Mouse (Mus musculus): ENCODE results near the gene Mrpl28. TPM values are rescaled to one million over a fixed set of nuclear protein-coding genes. Genes with fewer than 3 reads are reported as not detected.
"Not testable (repeated sequence)": the region's sequence is repeated elsewhere in the genome, so short reads cannot be mapped to it uniquely, and the experiment has no call there.

Gene Mrpl28
- total and polyA plus RNA-seq, 3 experiments, result 131 to 154 (median 131) TPM

GRCm38 (mm10) chr17:26112751-26113150, 10.5 kb upstream of the Mrpl28 start:
- peaks cover 4% of the 10 kb centered on the region; the same call in 1 of the 2 replicates for H3K27me3 ChIP-seq (ENCODE audit: control insufficient read depth, insufficient read depth, low read length)
- no peaks in the 10 kb centered on the region for H3K4me1 ChIP-seq (ENCODE audit: control insufficient read depth, insufficient read depth, low read length)
- no peak for TF ChIP-seq EP300 (IDR thresholded peaks at IDR 0.05; ENCODE audit: insufficient read depth, low read depth, low read length)
- TF ChIP-seq CTCF (IDR thresholded peaks at IDR 0.05), result no peak
- TF ChIP-seq POLR2A (IDR thresholded peaks at IDR 0.05; ENCODE audit: insufficient read depth, low read depth, low read length), result no peak
- H3K36me3 ChIP-seq (ENCODE audit: control insufficient read depth, insufficient read depth, low read length), result no peaks in the 10 kb centered on the region
- H3K4me3 ChIP-seq, result peak overlapping the region; percentile 65
- H3K79me2 ChIP-seq (replicated peaks; ENCODE audit: control insufficient read depth, insufficient read depth, low read length), result no peaks in the 10 kb centered on the region
- DNase-seq, result no peak
- H3K9ac ChIP-seq (ENCODE audit: low read depth, low read length), result peak overlapping the region; percentile 74
- intact Hi-C loops (cut with DNase I), result no loop called here
- WGBS, result 26% methylated on average over 14 of the region's 14 CpGs
- no peak overlapping the region for H3K27ac ChIP-seq

- no peak within 1 kb of the TSS; the same call in 1 of the 2 replicates for H3K27ac ChIP-seq
- peak within 1 kb of the TSS; percentile 74 for H3K9ac ChIP-seq (ENCODE audit: low read depth, low read length)
- intact Hi-C loops (cut with DNase I), result no loop called here
- no peaks in the 10 kb centered on the region for H3K4me1 ChIP-seq (ENCODE audit: control insufficient read depth, insufficient read depth, low read length)
- WGBS, result 2% methylated on average over 73 of the region's 75 CpGs
- H3K27me3 ChIP-seq (ENCODE audit: control insufficient read depth, insufficient read depth, low read length), result peaks cover 4% of the 10 kb centered on the region; the same call in 1 of the 2 replicates
- TF ChIP-seq CTCF (IDR thresholded peaks at IDR 0.05) (peak; percentile 37), POLR2A (IDR thresholded peaks at IDR 0.05; ENCODE audit: insufficient read depth, low read depth, low read length) (no peak)
- no peaks in the 10 kb centered on the region for H3K79me2 ChIP-seq (replicated peaks; ENCODE audit: control insufficient read depth, insufficient read depth, low read length)
- peak within 1 kb of the TSS; percentile 65 for H3K4me3 ChIP-seq
- peak; percentile 76 to 78 for DNase-seq
- H3K36me3 ChIP-seq (ENCODE audit: control insufficient read depth, insufficient read depth, low read length), result no peaks in the 10 kb centered on the region
Measured at GRCm38 (mm10) chr17:26113181-26113948, 9.9 kb upstream of the Mrpl28 start, which contains the start of gene Tmem8. Gene Tmem8, plus strand, starts transcription at chr17:26113299.

GRCm38 (mm10) chr17:26114061-26114460, 9.2 kb upstream of the Mrpl28 start:
- H3K4me1 ChIP-seq (ENCODE audit: control insufficient read depth, insufficient read depth, low read length), result no peaks in the 10 kb centered on the region
- WGBS, result 16% methylated on average over 8 of the region's 8 CpGs
- H3K79me2 ChIP-seq (replicated peaks; ENCODE audit: control insufficient read depth, insufficient read depth, low read length), result no peaks in the 10 kb centered on the region
- TF ChIP-seq EP300 (IDR thresholded peaks at IDR 0.05; ENCODE audit: insufficient read depth, low read depth, low read length) (no peak), CTCF (IDR thresholded peaks at IDR 0.05) (no peak), POLR2A (IDR thresholded peaks at IDR 0.05; ENCODE audit: insufficient read depth, low read depth, low read length) (no peak)
- H3K9ac ChIP-seq (ENCODE audit: low read depth, low read length), result no peak overlapping the region
- no peak for DNase-seq
- peaks cover 4% of the 10 kb centered on the region; the same call in 1 of the 2 replicates for H3K27me3 ChIP-seq (ENCODE audit: control insufficient read depth, insufficient read depth, low read length)
- H3K4me3 ChIP-seq, result peak overlapping the region; percentile 65
- no peaks in the 10 kb centered on the region for H3K36me3 ChIP-seq (ENCODE audit: control insufficient read depth, insufficient read depth, low read length)
- no peak overlapping the region for H3K27ac ChIP-seq
- intact Hi-C loops (cut with DNase I), result no loop called here

- H3K4me1 ChIP-seq (ENCODE audit: control insufficient read depth, insufficient read depth, low read length); H3K36me3 ChIP-seq (ENCODE audit: control insufficient read depth, insufficient read depth, low read length); H3K27me3 ChIP-seq (ENCODE audit: control insufficient read depth, insufficient read depth, low read length); H3K4me3 ChIP-seq; intact Hi-C loops (cut with DNase I); DNase-seq; H3K27ac ChIP-seq; H3K79me2 ChIP-seq (replicated peaks; ENCODE audit: control insufficient read depth, insufficient read depth, low read length); H3K9ac ChIP-seq (ENCODE audit: low read depth, low read length): not testable (repeated sequence)
- TF ChIP-seq CTCF (IDR thresholded peaks at IDR 0.05), result peak; percentile 32
- 65% methylated on average over 7 of the region's 7 CpGs for WGBS
Measured at GRCm38 (mm10) chr17:26114461-26114860, 8.8 kb upstream of the Mrpl28 start.

- H3K9ac ChIP-seq (ENCODE audit: low read depth, low read length), result no peak overlapping the region
- H3K79me2 ChIP-seq (replicated peaks; ENCODE audit: control insufficient read depth, insufficient read depth, low read length), result no peaks in the 10 kb centered on the region
- H3K27ac ChIP-seq, result no peak overlapping the region
- H3K4me1 ChIP-seq (ENCODE audit: control insufficient read depth, insufficient read depth, low read length), result 0 out of 2 replicates have a peak, but pooled peaks cover 1% of the 10 kb centered on the region
- TF ChIP-seq POLR2A (IDR thresholded peaks at IDR 0.05; ENCODE audit: insufficient read depth, low read depth, low read length), result no peak
- no peak for TF ChIP-seq CTCF (IDR thresholded peaks at IDR 0.05)
- no peak for TF ChIP-seq EP300 (IDR thresholded peaks at IDR 0.05; ENCODE audit: insufficient read depth, low read depth, low read length)
- intact Hi-C loops (cut with DNase I), result no loop called here
- H3K4me3 ChIP-seq, result no peak overlapping the region
- DNase-seq, result no peak
- H3K36me3 ChIP-seq (ENCODE audit: control insufficient read depth, insufficient read depth, low read length), result no peaks in the 10 kb centered on the region
- 75% methylated on average over 7 of the region's 7 CpGs for WGBS
- H3K27me3 ChIP-seq (ENCODE audit: control insufficient read depth, insufficient read depth, low read length), result peaks cover 4% of the 10 kb centered on the region; the same call in 1 of the 2 replicates
Measured at GRCm38 (mm10) chr17:26115205-26115898, 7.9 kb upstream of the Mrpl28 start.
